ENCODE assay signal across 11 mouse cellular contexts in genomic region chr8:106185628-106186270, GRCm38 (mm10). TPM values are rescaled to one million over a fixed set of nuclear protein-coding genes. Genes with fewer than 3 reads are reported as not detected.
DNase-seq lines count a peak whose midpoint lies in the region; ATAC-seq and TF ChIP-seq lines count a peak whose summit lies in the region.
"Had no signal": no experiment of that assay in that cellular context is flagged by ENCODE, and none has a peak within 500 bp of the region (broad histone marks: within the 10 kb centered on the region; RNA-seq: fewer than 3 reads in every experiment).

No protein-coding gene starts in this region.

- no peak for ATAC-seq in megakaryocyte, adult 5-6 weeks (ENCODE audit: poor library complexity, severe bottlenecking)
- no peak for ATAC-seq in liver, postnatal 0 days

- no peaks in the 10 kb centered on the region for H3K9me3 ChIP-seq in liver, postnatal 0 days (ENCODE audit: low read length)
- H3K9me3 ChIP-seq: limb, embryonic 13.5 days had no signal

- no peak overlapping the region for H3K9ac ChIP-seq in liver, postnatal 0 days (replicated peaks)
- H3K9ac ChIP-seq: limb, embryonic 13.5 days had no signal

- no peak for TF ChIP-seq EP300 in liver, postnatal 0 days (IDR thresholded peaks at IDR 0.05; ENCODE audit: low read depth)

- 80% methylated on average over 8 of the region's 8 CpGs for WGBS in liver, postnatal 0 days (ENCODE audit: insufficient replicate concordance)

- no peaks in the 10 kb centered on the region for H3K36me3 ChIP-seq in liver, postnatal 0 days (replicated peaks; ENCODE audit: insufficient read depth, low read length)
- H3K36me3 ChIP-seq: G1E had no signal

- H3K4me1 ChIP-seq in liver, postnatal 0 days (ENCODE audit: insufficient read depth) = no peaks in the 10 kb centered on the region
- H3K4me1 ChIP-seq: limb, embryonic 13.5 days had no signal

- no peak overlapping the region for H3K4me2 ChIP-seq in liver, postnatal 0 days (ENCODE audit: low read depth, low read length)
- H3K4me2 ChIP-seq: limb, embryonic 13.5 days had no signal

- H3K27me3 ChIP-seq in liver, postnatal 0 days (ENCODE audit: insufficient read depth, low read length) = no peaks in the 10 kb centered on the region
- H3K27me3 ChIP-seq: limb, embryonic 13.5 days had no signal

- peak overlapping the region; percentile 77 for H3K27ac ChIP-seq in gastrocnemius, adult 2 months
- no peak overlapping the region for H3K27ac ChIP-seq in liver, postnatal 0 days (ENCODE audit: low read depth)
- H3K27ac ChIP-seq: limb, embryonic 13.5 days had no signal

- no peak for TF ChIP-seq CTCF in gastrocnemius, adult 2 months (IDR thresholded peaks at IDR 0.05)
- no peak for TF ChIP-seq CTCF in liver, postnatal 0 days (IDR thresholded peaks at IDR 0.05; ENCODE audit: low read depth)

- peak; percentile 78 for DNase-seq in gastrocnemius, adult 2 months
- no peak for DNase-seq in gastrocnemius, postnatal 4 days (ENCODE audit: low spot score in 2 of 2)
- DNase-seq in NIH3T3 (ENCODE audit: low read depth) = peak; percentile 95
- DNase-seq in cerebellum, postnatal 10 days = peak; percentile 53 to 56
- DNase-seq in heart, postnatal 4 days = peak; percentile 19
- no peak for DNase-seq in thymus, postnatal 0 days (ENCODE audit: low spot score)
- DNase-seq in liver, postnatal 0 days = no peak

- H3K4me3 ChIP-seq in gastrocnemius, adult 2 months = peak overlapping the region; percentile 33
- H3K4me3 ChIP-seq in liver, postnatal 0 days (ENCODE audit: low read depth, low read length) = no peak overlapping the region
- H3K4me3 ChIP-seq: limb, embryonic 13.5 days had no signal

- intact Hi-C loops in gastrocnemius, adult 2 months (cut with DNase I) = no loop called here

RNA-seq across cellular contexts. Expression of gene Slc7a6, which starts 17.1 kb away (rescaled TPM):
- 10 to 100 TPM; 10.5 to 11.5 TPM for total RNA-seq in gastrocnemius, adult 2 months (2021)
- 10 to 100 TPM; 10.5 to 11.5 TPM for total RNA-seq in gastrocnemius, postnatal 4 days (2021)
- 10 to 100 TPM; 17.1 to 18.9 TPM for total RNA-seq in heart, postnatal 4 days (2021)
- total RNA-seq in megakaryocyte, adult 5-6 weeks (2015) = 9.7 and 10.3 TPM in 2 replicates
- 7.6 and 9.4 TPM in 2 replicates for total RNA-seq in megakaryocyte, adult 5-6 weeks (2017)
- polyA plus RNA-seq in thymus, postnatal 0 days (2015; fragmentation: Nextera tagmentation; extraction: Ambion mirVana) = 86.2 and 87.1 TPM in 2 replicates
- polyA plus RNA-seq in liver, postnatal 0 days (2015; fragmentation: Nextera tagmentation; extraction: Ambion mirVana) = 2.6 and 3.2 TPM in 2 replicates

RNA-seq across cellular contexts. Expression of gene Slc7a6os, which starts 25.0 kb away (rescaled TPM):
- 1 to 10 TPM; 9.0 to 9.6 TPM for total RNA-seq in gastrocnemius, adult 2 months (2021)
- total RNA-seq in gastrocnemius, postnatal 4 days (2021) = 10 to 100 TPM; 16.3 to 21.2 TPM
- total RNA-seq in heart, postnatal 4 days (2021) = 10 to 100 TPM; 17.0 to 17.1 TPM
- total RNA-seq in megakaryocyte, adult 5-6 weeks (2015) = 34.1 and 36.0 TPM in 2 replicates
- 24.8 and 34.4 TPM in 2 replicates for total RNA-seq in megakaryocyte, adult 5-6 weeks (2017)
- polyA plus RNA-seq in thymus, postnatal 0 days (2015; fragmentation: Nextera tagmentation; extraction: Ambion mirVana) = 42.9 and 47.5 TPM in 2 replicates
- polyA plus RNA-seq in liver, postnatal 0 days (2015; fragmentation: Nextera tagmentation; extraction: Ambion mirVana) = 12.1 and 12.5 TPM in 2 replicates

RNA-seq across cellular contexts. Expression of gene Prmt7, which starts 25.0 kb away (rescaled TPM):
- total RNA-seq in gastrocnemius, adult 2 months (2021) = 10 to 100 TPM; 27.5 to 29.8 TPM
- 10 to 100 TPM; 24.9 to 26.5 TPM for total RNA-seq in gastrocnemius, postnatal 4 days (2021)
- total RNA-seq in heart, postnatal 4 days (2021) = 10 to 100 TPM; 24.1 to 25.5 TPM
- total RNA-seq in megakaryocyte, adult 5-6 weeks (2015) = 2.7 and 3.7 TPM in 2 replicates
- 10.3 and 11.6 TPM in 2 replicates for total RNA-seq in megakaryocyte, adult 5-6 weeks (2017)
- 42.8 and 44.5 TPM in 2 replicates for polyA plus RNA-seq in thymus, postnatal 0 days (2015; fragmentation: Nextera tagmentation; extraction: Ambion mirVana)
- polyA plus RNA-seq in liver, postnatal 0 days (2015; fragmentation: Nextera tagmentation; extraction: Ambion mirVana) = 10.4 and 11.0 TPM in 2 replicates

RNA-seq across cellular contexts. Expression of gene Pla2g15, which starts 35.5 kb away (rescaled TPM):
- total RNA-seq in gastrocnemius, adult 2 months (2021) = 1 to 10 TPM; 3.5 TPM
- 1 to 10 TPM; 8.6 to 8.9 TPM for total RNA-seq in gastrocnemius, postnatal 4 days (2021)
- 1 to 10 TPM; 4.2 to 4.9 TPM for total RNA-seq in heart, postnatal 4 days (2021)
- total RNA-seq in megakaryocyte, adult 5-6 weeks (2015) = 13.8 and 15.8 TPM in 2 replicates
- total RNA-seq in megakaryocyte, adult 5-6 weeks (2017) = 12.9 and 15.8 TPM in 2 replicates
- 11.0 and 11.7 TPM in 2 replicates for polyA plus RNA-seq in thymus, postnatal 0 days (2015; fragmentation: Nextera tagmentation; extraction: Ambion mirVana)
- polyA plus RNA-seq in liver, postnatal 0 days (2015; fragmentation: Nextera tagmentation; extraction: Ambion mirVana) = 7.2 and 7.7 TPM in 2 replicates

RNA-seq across cellular contexts. Expression of gene Esrp2, which starts 49.0 kb away (rescaled TPM):
- total RNA-seq in gastrocnemius, adult 2 months (2021) = not detected
- total RNA-seq in gastrocnemius, postnatal 4 days (2021) = under 1 TPM in 1 of 2 experiments, not detected in 1; 0.18 TPM
- under 1 TPM; 0.54 to 0.91 TPM for total RNA-seq in heart, postnatal 4 days (2021)
- not detected in 2 replicates for total RNA-seq in megakaryocyte, adult 5-6 weeks (2015)
- total RNA-seq in megakaryocyte, adult 5-6 weeks (2017) = not detected in 2 replicates
- polyA plus RNA-seq in thymus, postnatal 0 days (2015; fragmentation: Nextera tagmentation; extraction: Ambion mirVana) = 8.8 and 9.6 TPM in 2 replicates
- 24.0 and 26.7 TPM in 2 replicates for polyA plus RNA-seq in liver, postnatal 0 days (2015; fragmentation: Nextera tagmentation; extraction: Ambion mirVana)
- total RNA-seq: G1E; monocyte, adult 5-6 weeks had no signal
- polyA plus RNA-seq: G1E had no signal

Comparison
In these comparisons a context has a peak if more than half of its experiments do, and no peak if none do; other contexts are left out.
1. DNase-seq: peak in gastrocnemius, adult 2 months (single experiment), NIH3T3 (single experiment), cerebellum, postnatal 10 days (2 of 2) and heart, postnatal 4 days (single experiment); none in gastrocnemius, postnatal 4 days (0 of 2), thymus, postnatal 0 days (single experiment) and liver, postnatal 0 days (single experiment).